Mouse (Mus musculus) C2C12 (cell line): ENCODE results near the gene Ebi3.

Experiments
- CTCF ChIP-seq: IDR thresholded peaks from one replicate; pipeline ENCODE4 v1.5.1; 2011; ENCODE audit not compliant: control insufficient read depth, insufficient read depth, insufficient read length
- MAX ChIP-seq: IDR thresholded peaks from one replicate; pipeline ENCODE4 v1.6.1; 2011; ENCODE audit warnings: mild to moderate bottlenecking, control low read depth
- MYOG ChIP-seq: IDR thresholded peaks from one replicate; pipeline ENCODE4 v1.6.1; 2011; ENCODE audit not compliant: control insufficient read depth, insufficient read length; ENCODE audit errors: extremely low read depth

DNA sequence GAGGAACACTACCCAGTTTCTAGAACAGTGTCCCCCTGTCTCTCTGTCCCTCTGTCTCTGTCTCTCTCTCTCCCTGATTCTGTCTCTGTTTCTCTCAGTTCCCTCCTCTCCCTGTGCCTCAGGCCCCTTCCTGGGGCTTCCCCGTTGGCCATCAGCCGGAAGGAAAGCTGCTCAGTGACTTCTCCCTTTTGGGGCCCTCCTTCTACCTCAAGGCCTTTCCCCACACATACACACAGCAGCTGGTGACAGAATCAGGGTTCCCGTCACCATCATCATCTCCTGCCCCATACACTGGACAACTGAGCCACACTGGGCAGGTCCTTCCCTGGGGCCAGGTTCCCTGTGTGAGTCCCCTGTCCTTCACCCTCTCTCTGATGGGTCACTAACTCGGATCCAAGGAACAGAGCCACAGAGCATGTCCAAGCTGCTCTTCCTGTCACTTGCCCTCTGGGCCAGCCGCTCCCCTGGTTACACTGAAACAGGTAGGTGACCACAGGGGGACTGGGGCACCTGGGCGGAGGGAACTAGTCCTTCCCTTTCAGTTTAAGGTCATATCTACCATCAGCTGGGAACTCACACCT, at the start of gene Ebi3:
- no peak for TF ChIP-seq CTCF
- TF ChIP-seq MYOG, result no peak
- TF ChIP-seq MAX, result no peak
